Mouse (Mus musculus): ENCODE results near the gene C1qtnf3. TPM values are rescaled to one million over a fixed set of nuclear protein-coding genes. Genes with fewer than 3 reads are reported as not detected.

C1qtnf3 gene
- polyA plus RNA-seq, 1 experiment from 2014 or later, result 8.6 TPM

DNA sequence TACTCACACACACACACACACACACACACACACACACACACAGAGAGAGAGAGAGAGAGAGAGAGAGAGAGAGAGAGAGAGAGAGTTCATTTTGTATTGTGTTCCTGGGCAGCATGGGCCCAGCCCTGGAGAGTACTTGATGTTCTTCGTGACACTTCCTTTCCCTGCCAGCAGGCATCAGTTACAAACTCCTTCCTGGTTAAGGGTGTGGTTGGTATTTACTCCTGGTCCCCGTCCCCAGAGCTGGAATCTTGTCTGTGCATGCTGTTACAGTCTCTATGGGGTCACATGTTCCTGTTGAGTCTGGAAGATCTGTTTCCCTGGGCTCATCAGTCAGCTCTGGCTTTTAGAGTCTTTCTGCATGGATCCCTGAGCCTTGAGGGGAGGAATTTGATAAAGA, 38.3 kb downstream of the C1qtnf3 start:
- no peak for ATAC-seq (ENCODE audit: insufficient number of reproducible peaks, insufficient read depth, low FRiP score, low TSS enrichment, low read depth)
- Histone ChIP-seq H3K36me3 (peaks cover 25% of the 10 kb centered on the region; the same call in 1 of the 2 replicates), H3K4me2 (no peak overlapping the region), H3K4me3 (replicated peaks) (no peak overlapping the region), H3K9me3 (no peaks in the 10 kb centered on the region), H3K4me1 (replicated peaks) (no peaks in the 10 kb centered on the region), H3K27ac (no peak overlapping the region), H3K9ac (replicated peaks) (no peak overlapping the region), H3K27me3 (no peaks in the 10 kb centered on the region)
- WGBS, result 39% methylated on average over 2 of the region's 2 CpGs

DNA sequence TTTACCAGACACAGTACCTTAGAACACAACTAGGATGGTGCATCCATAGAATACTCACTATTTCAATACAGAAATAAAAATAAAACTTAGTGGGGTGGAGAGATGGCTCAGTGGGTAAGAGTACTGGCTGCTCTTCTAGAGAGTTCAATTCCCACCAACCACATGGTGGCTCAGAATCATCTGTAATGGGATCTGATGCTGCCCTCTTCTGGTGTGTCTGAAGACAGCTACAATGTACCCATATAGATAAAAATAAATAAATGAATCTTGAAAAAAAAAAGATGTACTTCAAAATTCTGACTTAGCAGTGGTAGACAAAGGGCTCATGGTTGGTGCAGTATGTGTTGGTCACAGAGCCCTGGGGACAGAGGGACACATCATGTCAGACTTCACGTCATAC, 39.4 kb downstream of the C1qtnf3 start:
- Histone ChIP-seq H3K9ac (replicated peaks) (no peak overlapping the region), H3K36me3 (peaks cover 32% of the 10 kb centered on the region)
- 91% methylated on average over 1 of the region's 1 CpGs for WGBS

DNA sequence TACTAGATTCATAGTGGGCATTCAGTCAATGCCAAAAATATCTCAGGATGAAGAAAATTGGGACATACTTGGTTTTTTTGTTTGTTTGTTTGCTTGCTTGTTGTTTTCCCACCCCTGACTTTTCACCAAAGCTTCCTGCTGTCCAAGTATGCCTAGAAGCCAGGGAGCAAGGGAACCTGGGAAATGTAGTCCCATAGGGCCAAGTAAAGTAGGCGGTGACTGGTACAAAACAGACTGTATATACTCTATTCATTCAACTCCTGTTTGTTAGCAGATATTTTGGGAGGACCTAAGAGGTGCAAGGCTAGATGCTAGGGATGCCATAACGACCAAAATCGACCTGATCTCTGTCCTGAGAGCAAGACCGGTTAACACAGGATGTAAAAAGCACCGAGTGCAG, 47.7 kb downstream of the C1qtnf3 start:
- H3K27ac ChIP-seq, result no peak overlapping the region
- H3K4me3 ChIP-seq (replicated peaks), result no peak overlapping the region
- H3K4me1 ChIP-seq (replicated peaks), result no peaks in the 10 kb centered on the region
- H3K9ac ChIP-seq (replicated peaks), result no peak overlapping the region
- no peaks in the 10 kb centered on the region for H3K27me3 ChIP-seq
- no peak for ATAC-seq (ENCODE audit: insufficient number of reproducible peaks, insufficient read depth, low FRiP score, low TSS enrichment, low read depth)
- H3K9me3 ChIP-seq, result no peaks in the 10 kb centered on the region
- H3K4me2 ChIP-seq, result no peak overlapping the region
- peaks cover 11% of the 10 kb centered on the region; the same call in 1 of the 2 replicates for H3K36me3 ChIP-seq
- 65% methylated on average over 5 of the region's 5 CpGs for WGBS

More for the DNA sequence above, 39.4 kb downstream of the C1qtnf3 start:
- no peak overlapping the region for H3K4me3 ChIP-seq (replicated peaks)
- H3K4me2 ChIP-seq, result no peak overlapping the region
- no peaks in the 10 kb centered on the region for H3K27me3 ChIP-seq
- H3K9me3 ChIP-seq, result no peaks in the 10 kb centered on the region
- no peak for ATAC-seq (ENCODE audit: insufficient number of reproducible peaks, insufficient read depth, low FRiP score, low TSS enrichment, low read depth)
- no peak overlapping the region for H3K27ac ChIP-seq
- H3K4me1 ChIP-seq (replicated peaks), result no peaks in the 10 kb centered on the region

DNA sequence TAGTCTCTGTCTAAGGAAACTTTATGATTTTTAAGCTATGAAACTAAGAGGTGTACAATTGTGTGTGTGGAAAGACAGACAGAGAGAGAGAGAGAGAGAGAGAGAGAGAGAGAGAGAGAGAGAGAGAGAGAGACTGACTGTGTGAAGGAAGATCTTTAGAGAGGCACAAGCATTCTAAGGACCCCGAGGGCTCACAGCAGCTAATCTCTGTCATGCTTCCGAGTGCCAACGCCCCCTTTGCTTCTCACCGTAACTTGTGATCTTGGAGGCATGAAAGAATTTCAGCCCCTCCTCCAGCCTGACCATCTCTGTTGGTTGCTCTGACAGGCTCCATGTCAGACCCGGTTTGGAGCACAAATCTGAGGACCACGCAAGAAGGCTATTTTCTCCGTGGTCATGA, 48.3 kb downstream of the C1qtnf3 start, which contains the start of gene Slc45a2:
Slc45a2 (plus strand) TSS at position 301 of the 400 bp plus-strand sequence.
- ATAC-seq (ENCODE audit: insufficient number of reproducible peaks, insufficient read depth, low FRiP score, low TSS enrichment, low read depth), result no peak
- H3K4me1 ChIP-seq (replicated peaks), result no peaks in the 10 kb centered on the region
- no peak within 1 kb of the TSS for H3K27ac ChIP-seq
- H3K4me3 ChIP-seq (replicated peaks), result no peak within 1 kb of the TSS
- H3K9me3 ChIP-seq, result no peaks in the 10 kb centered on the region
- WGBS, result 55% methylated on average over 7 of the region's 7 CpGs
- no peaks in the 10 kb centered on the region for H3K27me3 ChIP-seq
- no peak within 1 kb of the TSS for H3K4me2 ChIP-seq
- H3K36me3 ChIP-seq, result peaks cover 7% of the 10 kb centered on the region; the same call in 1 of the 2 replicates
- H3K9ac ChIP-seq (replicated peaks), result no peak within 1 kb of the TSS

DNA sequence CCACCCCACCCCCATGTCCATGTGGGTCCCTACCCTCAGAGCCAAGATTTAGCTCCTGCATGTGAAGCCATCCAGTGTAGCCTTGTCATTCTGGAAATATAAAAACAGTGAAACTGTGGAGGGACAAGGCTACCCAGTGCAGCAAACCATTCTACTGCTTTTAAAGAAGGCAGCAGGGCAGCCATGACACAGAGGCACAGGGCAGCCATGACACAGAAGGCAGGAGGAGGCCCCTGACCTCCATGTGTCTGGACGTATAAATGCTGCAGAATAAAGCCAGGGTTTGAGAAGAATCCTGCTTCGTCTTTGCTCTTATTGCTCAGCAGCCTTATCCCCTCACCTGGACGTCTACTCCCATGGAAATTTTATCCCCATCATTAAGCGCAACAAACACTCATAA, 51.7 kb downstream of the C1qtnf3 start:
- 89% methylated on average over 4 of the region's 4 CpGs for WGBS
- Histone ChIP-seq H3K27ac (no peak overlapping the region), H3K4me2 (no peak overlapping the region), H3K9ac (replicated peaks) (no peak overlapping the region), H3K4me3 (replicated peaks) (no peak overlapping the region), H3K27me3 (no peaks in the 10 kb centered on the region), H3K9me3 (no peaks in the 10 kb centered on the region), H3K36me3 (no peaks in the 10 kb centered on the region), H3K4me1 (replicated peaks) (no peaks in the 10 kb centered on the region)
- no peak for ATAC-seq (ENCODE audit: insufficient number of reproducible peaks, insufficient read depth, low FRiP score, low TSS enrichment, low read depth)

DNA sequence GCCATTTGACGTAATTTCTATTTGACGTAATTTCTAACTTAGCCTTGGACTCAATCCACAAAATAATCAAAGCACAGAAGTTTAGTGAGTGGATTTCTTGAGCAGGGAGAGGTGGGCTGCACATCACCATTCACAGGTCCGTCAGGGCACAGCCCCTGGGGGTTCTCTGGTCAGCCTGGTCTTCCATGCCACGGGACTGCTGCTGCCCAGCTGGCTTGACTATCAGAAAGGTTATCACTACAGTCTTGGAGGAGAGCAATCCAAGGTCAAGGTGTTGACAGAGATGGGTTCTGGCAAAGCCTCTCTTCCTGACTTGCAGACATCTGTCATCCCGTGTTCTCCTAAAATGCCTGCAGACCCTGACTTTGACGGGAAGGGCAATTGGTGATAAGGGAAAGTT, 52.5 kb downstream of the C1qtnf3 start:
- Histone ChIP-seq H3K27me3 (no peaks in the 10 kb centered on the region), H3K36me3 (no peaks in the 10 kb centered on the region), H3K9ac (replicated peaks) (no peak overlapping the region), H3K4me1 (replicated peaks) (no peaks in the 10 kb centered on the region), H3K4me2 (no peak overlapping the region), H3K9me3 (no peaks in the 10 kb centered on the region), H3K4me3 (replicated peaks) (no peak overlapping the region), H3K27ac (no peak overlapping the region)
- no peak for ATAC-seq (ENCODE audit: insufficient number of reproducible peaks, insufficient read depth, low FRiP score, low TSS enrichment, low read depth)
- 74% methylated on average over 6 of the region's 6 CpGs for WGBS

DNA sequence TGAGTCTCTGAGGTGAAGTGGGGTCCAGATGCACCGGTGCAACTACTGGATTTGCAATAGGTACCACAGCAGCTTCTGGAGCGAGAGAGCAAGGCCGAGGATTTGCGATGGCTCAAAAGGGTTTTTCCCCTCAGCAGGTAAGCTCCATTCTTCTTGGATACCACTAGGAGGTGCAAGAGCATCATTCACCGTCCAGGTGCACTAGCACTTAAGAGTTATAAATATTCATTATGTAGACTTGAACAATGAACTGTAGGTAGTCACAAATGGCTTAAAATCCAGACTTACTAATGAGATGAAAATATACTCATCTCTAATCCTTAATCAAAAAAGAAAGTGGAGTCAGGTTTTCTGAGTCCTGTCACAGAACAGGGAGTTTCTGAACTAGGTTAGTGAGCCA, 56.6 kb downstream of the C1qtnf3 start:
- no peaks in the 10 kb centered on the region for H3K36me3 ChIP-seq
- no peaks in the 10 kb centered on the region for H3K4me1 ChIP-seq (replicated peaks)
- no peak for ATAC-seq (ENCODE audit: insufficient number of reproducible peaks, insufficient read depth, low FRiP score, low TSS enrichment, low read depth)
- H3K4me2 ChIP-seq, result no peak overlapping the region
- no peaks in the 10 kb centered on the region for H3K27me3 ChIP-seq
- H3K9ac ChIP-seq (replicated peaks), result no peak overlapping the region
- H3K4me3 ChIP-seq (replicated peaks), result no peak overlapping the region
- no peak overlapping the region for H3K27ac ChIP-seq
- WGBS, result 24% methylated on average over 5 of the region's 5 CpGs
- no peaks in the 10 kb centered on the region for H3K9me3 ChIP-seq

DNA sequence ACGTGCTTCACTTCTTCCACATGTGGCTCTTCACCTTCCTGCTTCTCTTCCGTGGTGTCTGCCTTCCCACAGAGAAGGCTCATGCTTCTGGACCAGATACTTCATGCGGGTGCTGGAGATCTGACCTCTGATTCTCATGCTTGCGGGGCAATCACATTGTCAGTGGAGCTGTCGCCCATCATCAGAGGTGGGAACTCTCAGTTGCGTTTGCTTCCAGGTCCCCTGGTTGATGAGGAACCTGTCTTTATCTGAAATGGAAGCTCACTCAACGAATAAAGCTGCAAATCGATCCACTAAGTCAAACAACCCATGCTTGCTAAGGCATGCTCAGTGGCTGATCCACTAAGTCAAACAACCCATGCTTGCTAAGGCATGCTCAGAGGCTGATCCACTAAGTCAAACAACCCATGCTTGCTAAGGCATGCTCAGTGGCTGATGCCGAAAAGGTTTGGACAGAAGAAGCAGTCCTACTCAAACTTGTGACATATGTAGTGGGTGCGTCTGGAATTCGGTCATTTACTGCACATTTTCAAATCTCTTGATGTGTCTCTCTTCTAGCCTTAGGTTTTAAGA, 58.9 kb downstream of the C1qtnf3 start:
- no peak overlapping the region for H3K4me3 ChIP-seq (replicated peaks)
- no peaks in the 10 kb centered on the region for H3K27me3 ChIP-seq
- no peaks in the 10 kb centered on the region for H3K9me3 ChIP-seq
- WGBS, result 90% methylated on average over 11 of the region's 11 CpGs
- ATAC-seq (ENCODE audit: insufficient number of reproducible peaks, insufficient read depth, low FRiP score, low TSS enrichment, low read depth), result no peak
- H3K9ac ChIP-seq (replicated peaks), result no peak overlapping the region
- H3K27ac ChIP-seq, result no peak overlapping the region
- no peaks in the 10 kb centered on the region for H3K36me3 ChIP-seq
- no peak overlapping the region for H3K4me2 ChIP-seq
- no peaks in the 10 kb centered on the region for H3K4me1 ChIP-seq (replicated peaks)

DNA sequence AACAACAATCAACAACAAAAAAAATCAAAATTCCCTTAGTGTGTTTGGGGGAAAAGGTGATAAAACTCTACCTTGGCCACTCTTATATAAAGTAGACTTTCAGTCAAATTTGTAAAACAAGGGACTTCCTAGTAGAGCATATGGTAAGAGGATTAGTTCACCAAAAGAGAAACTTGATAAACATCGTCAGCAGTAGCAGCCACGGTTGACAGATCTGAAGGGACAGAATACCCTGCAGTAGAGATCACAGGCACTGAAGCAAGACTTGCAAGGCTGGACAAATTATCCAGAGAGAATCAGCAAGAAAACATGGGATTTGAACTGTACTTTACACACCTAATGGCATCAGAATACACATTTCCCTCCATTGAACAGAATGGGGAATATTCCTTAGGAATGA, 62.8 kb downstream of the C1qtnf3 start:
- H3K4me2 ChIP-seq, result no peak overlapping the region
- WGBS, result 59% methylated on average over 2 of the region's 2 CpGs
- H3K9me3 ChIP-seq, result no peaks in the 10 kb centered on the region
- no peaks in the 10 kb centered on the region for H3K4me1 ChIP-seq (replicated peaks)
- no peak for ATAC-seq (ENCODE audit: insufficient number of reproducible peaks, insufficient read depth, low FRiP score, low TSS enrichment, low read depth)
- H3K36me3 ChIP-seq, result no peaks in the 10 kb centered on the region
- no peak overlapping the region for H3K27ac ChIP-seq
- no peak overlapping the region for H3K9ac ChIP-seq (replicated peaks)
- H3K4me3 ChIP-seq (replicated peaks), result no peak overlapping the region
- no peaks in the 10 kb centered on the region for H3K27me3 ChIP-seq

GRCm38 (mm10) chr15:11026801-11027561, 74.8 kb downstream of the C1qtnf3 start:
- Histone ChIP-seq H3K27me3 (no peaks in the 10 kb centered on the region; the same call in 1 of the 2 replicates), H3K9me3 (no peaks in the 10 kb centered on the region), H3K4me2 (no peak overlapping the region), H3K4me3 (replicated peaks) (no peak overlapping the region), H3K4me1 (replicated peaks) (0 out of 2 replicates have a peak, but pooled peaks cover 4% of the 10 kb centered on the region), H3K9ac (replicated peaks) (no peak overlapping the region), H3K27ac (no peak overlapping the region), H3K36me3 (no peaks in the 10 kb centered on the region)
- WGBS, result 76% methylated on average over 4 of the region's 4 CpGs
- ATAC-seq (ENCODE audit: insufficient number of reproducible peaks, insufficient read depth, low FRiP score, low TSS enrichment, low read depth), result no peak

Measured in limb, embryonic 12.5 days (tissue).